Mouse (Mus musculus) lung, adult 2 months (tissue): ENCODE data around the gene Nav2. TPM values are rescaled to one million over a fixed set of nuclear protein-coding genes. Genes with fewer than 3 reads are reported as not detected.
A peak's percentile ranks its signal among the peaks of the same experiment; 100 is the strongest.

Source experiments
- DNase-seq: peaks from one replicate; pipeline ENCODE4 v3.0.0; 2022
- H3K4me1 ChIP-seq: fragments of 200-500 bp; 2 replicates; pipeline ENCODE4 v1.6.1; 2011; ENCODE audit warnings: low read length; ENCODE audit not compliant: control insufficient read depth, insufficient read depth
- H3K4me3 ChIP-seq: fragments of 200-500 bp; replicated peaks from 2 replicates; pipeline ENCODE3; 2011; ENCODE audit warnings: low read depth, mild to moderate bottlenecking, control low read depth, low read length; ENCODE audit errors: extremely low read depth
- CTCF ChIP-seq: fragments of 200-500 bp; IDR thresholded peaks from 2 replicates; pipeline ENCODE4 v1.5.1; 2011; ENCODE audit warnings: mild to moderate bottlenecking, low read length, control low read depth; ENCODE audit not compliant: insufficient read depth
- POLR2A ChIP-seq: fragments of 200-500 bp; IDR thresholded peaks from 2 replicates; pipeline ENCODE4 v1.6.1; 2011; ENCODE audit warnings: low read depth, mild to moderate bottlenecking, control low read depth, low read length, borderline replicate concordance; ENCODE audit errors: extremely low read depth
- WGBS: fragments of 180-500 bp; shearing (Covaris S2); methylation state at CpG from one replicate; pipeline ENCODE4 v1.1.7; 2018; 5-methylcytosine and 5-hydroxymethylcytosine counted together
- polyA plus RNA-seq: library from polyadenylated mRNA; depleted of rRNA; stranded (reverse); fragments of >200 nt; gene quantifications from 2 replicates; pipeline ENCODE4 v1.2.3, GENCODE M21; 2012

Nav2 gene
- polyA plus RNA-seq, 1 experiment, result 33.9 TPM

DNA sequence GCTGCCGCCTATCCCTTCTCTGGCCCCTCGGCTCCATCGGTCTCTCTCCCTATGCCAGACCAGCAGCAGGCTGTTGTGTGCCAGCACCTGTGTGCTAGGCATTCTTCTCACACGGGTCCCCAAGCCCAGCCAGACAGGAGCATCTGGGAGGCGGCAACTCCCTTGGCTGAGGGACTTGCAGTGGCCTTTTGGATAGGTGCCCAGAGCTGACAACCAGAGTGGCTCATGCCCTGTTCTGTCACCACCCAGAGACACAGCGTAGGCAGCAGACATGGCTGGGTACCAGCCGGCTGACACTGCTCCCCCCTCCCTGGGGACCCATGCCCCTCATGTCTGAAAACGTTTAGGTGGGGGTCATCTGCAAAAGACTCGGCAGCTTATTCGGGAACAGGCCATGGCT, 146.8 kb downstream of the Nav2 start:
- DNase-seq, result no peak
- Histone ChIP-seq H3K4me3 (no peak overlapping the region), H3K4me1 (no peaks in the 10 kb centered on the region)
- WGBS, result 73% methylated on average over 10 of the region's 10 CpGs
- no peak for TF ChIP-seq CTCF

DNA sequence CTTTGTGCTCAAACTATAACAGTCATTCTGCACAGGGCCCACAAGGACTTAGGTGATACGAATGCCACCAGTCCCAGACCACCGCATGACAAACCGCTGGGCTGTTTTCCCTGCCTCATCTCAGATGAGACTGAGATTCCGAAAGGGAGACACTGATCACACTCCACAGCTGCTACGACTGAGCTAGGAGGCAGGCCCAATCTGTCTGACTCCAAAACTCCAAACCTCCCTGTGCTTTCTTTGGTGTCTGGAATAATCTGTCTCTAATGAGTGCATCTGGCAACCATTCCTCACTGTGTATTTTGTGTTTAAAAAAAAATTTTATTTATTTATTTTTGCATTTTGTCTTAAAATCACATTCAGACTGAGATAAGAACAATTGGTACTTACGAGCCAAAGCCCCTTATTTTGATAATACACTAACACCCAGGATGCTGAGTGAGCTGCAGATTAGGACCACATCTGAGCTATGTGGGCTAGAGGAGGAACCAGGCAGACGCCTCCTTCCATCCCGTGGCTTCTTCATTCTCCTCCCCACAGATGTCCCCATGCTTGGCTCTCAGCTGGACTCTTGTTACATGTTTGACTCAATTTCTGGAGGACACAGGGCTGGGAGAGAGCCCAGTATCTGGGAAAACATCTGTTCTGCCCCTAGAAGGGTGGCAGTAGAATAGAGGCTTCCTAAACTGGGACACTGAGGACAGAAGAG, 149.9 kb downstream of the Nav2 start:
- no peak for TF ChIP-seq CTCF
- no peak for TF ChIP-seq POLR2A
- DNase-seq, result no peak
- no peak overlapping the region for H3K4me3 ChIP-seq
- no peaks in the 10 kb centered on the region for H3K4me1 ChIP-seq
- 67% methylated on average over 8 of the region's 8 CpGs for WGBS

DNA sequence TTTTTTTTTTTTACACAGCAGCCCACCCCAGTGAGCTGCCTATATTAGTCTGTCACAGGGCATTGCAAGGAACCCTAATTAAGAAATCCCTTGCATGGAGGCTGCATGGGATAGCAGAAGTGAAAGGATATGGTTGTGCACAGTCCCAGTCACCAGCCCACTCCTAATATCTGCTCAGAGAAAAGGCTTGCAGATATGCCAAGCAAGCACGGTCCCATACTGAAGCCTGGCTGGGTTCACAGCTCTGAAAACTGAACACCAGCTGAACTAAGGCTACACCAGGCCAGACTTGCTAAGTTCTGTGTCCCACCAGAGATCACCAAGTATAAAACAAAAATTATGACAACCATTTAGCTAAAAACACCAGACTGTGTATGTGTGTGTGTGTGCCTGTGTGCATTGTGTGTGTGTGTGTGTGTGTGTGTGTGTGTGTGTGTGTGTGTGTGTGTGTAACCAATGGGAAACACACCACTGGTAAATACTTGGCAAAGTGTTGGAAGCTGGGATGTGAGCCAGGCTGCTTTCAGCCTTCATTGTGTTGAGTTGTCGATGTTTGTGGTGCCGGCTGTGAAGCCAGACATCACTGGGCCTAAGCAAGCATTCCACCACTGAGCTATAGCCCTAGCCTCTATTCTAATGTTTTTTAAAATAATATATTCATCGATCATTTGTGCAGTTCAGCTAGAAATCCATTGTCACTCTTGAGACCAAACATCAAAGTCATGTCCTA, 156.4 kb downstream of the Nav2 start:
- Histone ChIP-seq H3K4me3 (no peak overlapping the region), H3K4me1 (no peaks in the 10 kb centered on the region; the same call in 1 of the 2 replicates)
- 46% methylated on average over 4 of the region's 4 CpGs for WGBS
- TF ChIP-seq POLR2A (no peak), CTCF (no peak)
- DNase-seq, result no peak

DNA sequence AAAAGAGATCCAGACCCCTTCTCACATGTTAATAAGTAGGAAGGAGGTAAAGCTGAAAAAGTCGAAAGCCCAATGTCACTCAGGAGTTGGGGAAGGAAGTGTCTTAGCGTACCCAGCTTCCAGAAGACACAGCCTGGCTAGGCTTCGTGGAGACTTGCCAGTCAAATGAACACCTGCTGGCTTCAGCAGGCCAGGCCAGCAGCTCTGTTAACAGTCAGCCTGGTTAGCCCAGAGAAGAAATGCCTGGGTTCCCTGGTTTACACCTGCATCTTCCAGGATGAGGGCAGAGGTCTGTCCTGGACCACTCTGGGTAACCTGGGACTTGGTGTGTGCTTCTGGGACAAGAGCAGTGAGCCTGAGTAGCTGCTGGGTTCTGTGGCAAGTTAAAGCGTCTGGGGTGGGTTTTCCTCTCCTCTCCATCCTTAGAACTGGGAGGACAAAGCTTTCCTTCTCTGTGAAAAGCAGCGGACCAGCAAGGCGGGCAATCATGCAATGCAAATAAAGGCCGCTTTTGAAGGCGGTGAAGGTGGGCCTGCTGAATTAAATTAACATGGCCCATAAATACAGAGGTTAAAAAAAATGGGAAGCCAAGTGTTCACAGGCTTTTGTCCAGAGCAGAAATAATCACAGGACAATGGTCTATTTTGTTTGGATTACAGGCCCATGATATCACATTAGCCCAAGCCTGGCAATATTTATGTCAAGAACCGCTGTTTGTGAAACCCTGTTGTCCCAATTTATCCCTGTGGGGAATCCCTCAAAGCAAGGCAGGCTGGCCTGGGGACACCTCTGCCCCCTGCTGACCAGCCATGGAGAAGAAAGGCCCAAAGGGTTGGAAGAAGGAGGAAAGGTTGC, 157.3 kb downstream of the Nav2 start:
- DNase-seq, result peak; percentile 13
- no peak for TF ChIP-seq POLR2A
- TF ChIP-seq CTCF, result peak; percentile 33; the same call in 1 of the 2 replicates
- Histone ChIP-seq H3K4me1 (no peaks in the 10 kb centered on the region; the same call in 1 of the 2 replicates), H3K4me3 (no peak overlapping the region)
- WGBS, result 62% methylated on average over 9 of the region's 9 CpGs

DNA sequence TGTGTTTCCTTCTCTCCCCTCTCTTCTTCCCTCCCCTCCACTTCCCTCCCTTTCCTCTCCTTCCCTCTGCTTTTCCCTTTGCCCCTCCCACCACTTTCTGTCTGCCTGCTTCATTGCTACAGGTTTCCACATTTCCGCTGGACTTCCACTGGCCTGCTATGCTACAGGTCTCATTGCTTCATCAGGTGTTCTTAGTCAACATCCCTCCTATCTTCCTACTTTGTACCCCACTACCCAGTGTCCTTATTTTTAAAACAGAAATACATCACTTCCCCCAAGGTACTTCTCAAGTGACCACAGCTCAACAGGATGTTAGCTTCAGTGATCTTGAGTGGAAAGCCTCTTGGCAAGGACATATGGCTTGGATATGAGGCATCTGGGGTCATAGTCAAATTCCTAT, 158.3 kb downstream of the Nav2 start:
- Histone ChIP-seq H3K4me1 (no peaks in the 10 kb centered on the region; the same call in 1 of the 2 replicates), H3K4me3 (no peak overlapping the region)
- DNase-seq, result no peak
- no peak for TF ChIP-seq POLR2A
- TF ChIP-seq CTCF, result no peak
- 96% methylated on average over 1 of the region's 1 CpGs for WGBS

DNA sequence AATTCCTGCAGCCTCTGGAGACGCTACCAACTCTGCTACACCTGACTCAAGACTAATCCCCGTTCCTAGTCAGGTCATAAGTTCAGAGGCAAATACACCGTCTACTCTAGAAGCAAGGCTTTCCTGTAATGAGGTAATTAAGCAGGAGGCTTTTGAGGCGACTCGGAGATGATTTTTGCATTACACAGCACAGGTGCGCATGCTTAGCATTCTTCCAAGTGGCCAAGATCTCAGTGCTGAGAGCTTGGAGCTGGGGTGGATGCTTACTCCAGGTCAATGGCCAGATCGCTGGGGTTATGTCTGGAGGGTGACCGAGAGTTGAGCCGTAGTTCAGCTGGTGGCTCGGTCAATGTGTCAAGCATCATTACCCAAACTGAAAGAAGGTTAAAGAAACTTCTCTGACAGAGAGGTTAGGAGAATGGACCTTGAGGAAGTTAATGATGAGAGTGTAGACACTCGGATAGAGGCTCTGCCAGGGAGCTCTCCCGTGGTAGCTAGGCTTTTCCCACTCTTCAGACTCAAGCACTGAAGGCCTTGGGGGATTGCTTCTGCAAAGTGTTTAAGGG, 161.0 kb downstream of the Nav2 start:
- no peak for TF ChIP-seq POLR2A
- TF ChIP-seq CTCF, result no peak
- H3K4me3 ChIP-seq, result no peak overlapping the region
- DNase-seq, result no peak
- no peaks in the 10 kb centered on the region; the same call in 1 of the 2 replicates for H3K4me1 ChIP-seq
- WGBS, result 69% methylated on average over 12 of the region's 12 CpGs

DNA sequence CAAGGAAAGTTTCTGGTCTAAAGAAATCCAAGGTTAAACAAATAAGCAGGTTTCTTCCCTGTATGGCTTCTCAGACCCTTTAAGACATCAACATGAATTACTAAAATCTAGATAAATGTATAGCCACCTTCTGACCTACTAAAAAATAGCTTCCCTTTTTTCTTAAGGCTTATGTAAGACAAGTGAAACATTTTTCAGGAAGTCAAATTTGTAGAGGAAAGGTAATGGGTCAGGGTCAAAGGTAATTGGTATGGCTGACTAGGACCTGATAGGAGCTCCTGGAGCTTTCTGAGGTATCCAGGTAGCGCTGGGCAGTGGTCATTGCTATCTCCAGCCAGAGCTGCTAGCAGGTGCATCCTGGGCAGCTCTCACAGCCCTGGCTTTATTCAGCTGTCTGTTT, 162.1 kb downstream of the Nav2 start:
- no peak overlapping the region for H3K4me3 ChIP-seq
- no peak for DNase-seq
- no peaks in the 10 kb centered on the region; the same call in 1 of the 2 replicates for H3K4me1 ChIP-seq
- WGBS, result 65% methylated on average over 1 of the region's 1 CpGs
- TF ChIP-seq CTCF (no peak), POLR2A (no peak)

DNA sequence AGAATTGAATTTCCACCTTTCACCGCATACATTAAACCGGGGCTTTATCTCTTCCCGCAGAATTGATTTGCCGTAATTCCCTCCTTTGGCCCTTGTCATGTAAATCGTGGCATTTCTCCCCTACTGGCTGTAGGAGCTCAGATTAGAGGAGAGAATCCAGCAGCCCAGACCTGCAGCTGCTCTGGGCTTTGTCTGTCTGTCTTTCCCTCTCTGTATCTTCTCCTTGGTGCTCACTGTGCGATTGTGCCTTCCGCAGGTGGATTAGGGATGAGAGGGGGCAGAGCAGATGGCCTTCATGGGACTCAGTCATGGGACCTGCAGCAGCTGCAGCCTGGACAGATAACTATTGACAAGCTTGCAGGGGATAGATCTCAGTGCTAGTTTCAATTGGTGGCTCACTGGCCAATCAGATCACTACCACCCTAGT, 162.6 kb downstream of the Nav2 start:
- no peak overlapping the region for H3K4me3 ChIP-seq
- WGBS, result 57% methylated on average over 7 of the region's 7 CpGs
- DNase-seq, result no peak
- H3K4me1 ChIP-seq, result no peaks in the 10 kb centered on the region
- TF ChIP-seq POLR2A, result no peak
- TF ChIP-seq CTCF, result no peak

DNA sequence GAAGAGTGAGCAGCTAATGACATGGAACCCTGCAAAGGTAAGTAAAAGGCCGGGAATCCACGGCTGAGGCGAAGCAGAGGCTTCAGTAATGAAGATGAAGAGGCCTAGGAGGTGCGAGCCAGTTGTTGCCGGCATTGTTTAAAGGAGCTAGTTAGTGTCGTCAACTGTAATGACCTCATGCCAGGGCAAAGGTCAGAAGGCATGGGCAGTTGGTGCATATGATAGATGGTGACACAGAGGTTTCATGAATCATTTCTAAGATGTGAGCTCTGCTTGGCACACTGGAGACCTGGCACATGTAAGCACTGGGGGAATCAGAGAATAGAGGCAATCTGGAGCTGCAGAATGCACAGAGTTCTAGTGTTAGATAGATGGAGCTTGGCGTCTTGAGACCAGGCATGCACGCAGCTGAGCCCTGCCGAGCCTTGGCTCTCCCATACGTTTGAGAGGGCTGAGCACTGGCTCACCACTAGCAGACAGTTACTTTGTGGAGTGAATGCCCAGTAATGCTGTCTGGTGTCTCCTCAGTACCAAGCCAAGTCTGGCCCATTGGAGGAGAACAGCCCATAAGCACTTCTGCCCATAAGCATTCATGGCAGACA, 166.9 kb downstream of the Nav2 start:
- H3K4me1 ChIP-seq, result no peaks in the 10 kb centered on the region
- H3K4me3 ChIP-seq, result no peak overlapping the region
- no peak for DNase-seq
- 65% methylated on average over 10 of the region's 10 CpGs for WGBS
- TF ChIP-seq POLR2A (no peak), CTCF (no peak)
